Mouse (Mus musculus) leukemia stem cell, adult 10-12 weeks (primary cell): ENCODE measurements around the gene Syce2. TPM values are rescaled to one million over a fixed set of nuclear protein-coding genes. Genes with fewer than 3 reads are reported as not detected.

Experiments used
- polyA plus RNA-seq: library from polyadenylated mRNA; stranded (reverse); fragments of >175 nt; gene quantifications from 2 replicates; pipeline ENCODE4 v1.2.3, GENCODE M21; 2012; ENCODE audit warnings: low replicate concordance

Syce2 gene
- 58.0 and 82.4 TPM in 2 replicates for polyA plus RNA-seq

DNA sequence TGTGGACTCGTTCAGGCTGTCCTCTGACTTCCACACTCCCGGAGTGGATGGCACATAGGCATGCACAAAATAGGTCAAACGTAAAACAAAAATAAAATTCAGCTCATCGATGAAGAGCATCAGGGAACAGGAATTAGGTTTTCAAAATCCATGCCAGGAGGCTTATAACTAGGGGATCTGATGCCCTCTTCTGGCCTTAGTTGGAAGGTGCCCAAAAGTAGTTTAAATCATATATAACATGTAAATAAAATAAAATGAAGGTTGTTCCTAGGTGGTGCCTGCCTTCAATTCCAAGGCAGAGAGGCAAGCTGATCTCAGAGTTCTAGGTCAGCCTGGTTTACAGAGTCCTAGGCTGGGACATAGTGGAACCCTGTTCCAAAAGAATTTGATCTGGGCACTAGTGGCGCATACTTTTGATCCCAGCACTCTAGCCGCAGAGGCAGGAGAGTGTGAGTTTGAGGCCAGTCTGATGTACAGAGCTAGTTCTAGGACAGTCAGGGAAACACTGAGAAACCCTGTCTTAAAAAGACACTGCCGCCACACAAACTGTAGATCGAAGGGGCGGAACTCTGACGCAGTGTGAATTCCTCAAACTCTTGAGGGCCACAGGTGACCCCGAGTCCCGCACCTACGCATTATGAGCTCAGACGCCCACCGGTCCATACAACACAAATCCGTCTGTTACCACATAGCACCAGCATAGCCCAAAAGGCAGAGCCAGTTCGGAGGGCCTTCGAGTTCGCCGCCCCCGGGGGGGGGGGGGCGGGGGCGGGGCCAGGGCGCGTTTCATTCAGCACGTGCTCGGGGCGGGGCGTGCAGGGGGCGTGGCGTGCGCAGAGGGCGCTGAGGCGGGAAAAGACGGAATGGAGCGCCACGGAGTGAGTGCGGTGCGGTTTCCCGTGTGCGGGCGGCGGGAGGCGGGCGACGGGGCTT is at the start of gene Syce2:
Gene Syce2 (plus strand): TSS at position 736 of the 933 bp plus-strand sequence.

GRCm38 (mm10) chr8:84822723-84823122 is 49.2 kb upstream of the Syce2 start, which contains the start of gene Dand5:
Gene Dand5, minus strand, starts transcription at chr8:84822823.

DNA sequence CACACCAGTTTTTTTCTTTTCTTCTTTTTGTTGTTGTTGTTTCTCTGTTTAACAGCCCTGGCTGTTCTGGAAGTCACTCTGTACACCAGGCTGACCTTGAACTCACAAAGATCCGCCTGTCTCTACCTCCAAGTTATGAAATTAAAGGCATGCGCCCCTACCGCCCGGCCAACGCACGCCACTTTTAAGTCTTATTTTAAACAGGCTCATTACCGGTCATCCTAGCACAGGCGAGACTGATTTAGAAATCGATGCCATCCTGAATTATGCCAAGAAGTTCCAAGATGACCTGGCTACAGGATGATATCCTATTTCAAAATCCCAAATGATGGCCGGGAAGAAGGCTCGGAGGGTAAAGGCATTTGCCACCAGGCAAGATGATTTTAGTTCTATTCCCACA is 40.4 kb upstream of the Syce2 start, which contains the start of gene Gadd45gip1:
Gene Gadd45gip1 (plus strand): TSS at position 33 of the 400 bp plus-strand sequence.

GRCm38 (mm10) chr8:84840248-84840999 is 31.5 kb upstream of the Syce2 start, which contains the start of gene Rad23a:
Gene Rad23a, minus strand, starts transcription at chr8:84840665.

GRCm38 (mm10) chr8:84846722-84847572 is 25.0 kb upstream of the Syce2 start, which contains the start of gene Calr:
Gene Calr, minus strand, starts transcription at chr8:84846934.

DNA sequence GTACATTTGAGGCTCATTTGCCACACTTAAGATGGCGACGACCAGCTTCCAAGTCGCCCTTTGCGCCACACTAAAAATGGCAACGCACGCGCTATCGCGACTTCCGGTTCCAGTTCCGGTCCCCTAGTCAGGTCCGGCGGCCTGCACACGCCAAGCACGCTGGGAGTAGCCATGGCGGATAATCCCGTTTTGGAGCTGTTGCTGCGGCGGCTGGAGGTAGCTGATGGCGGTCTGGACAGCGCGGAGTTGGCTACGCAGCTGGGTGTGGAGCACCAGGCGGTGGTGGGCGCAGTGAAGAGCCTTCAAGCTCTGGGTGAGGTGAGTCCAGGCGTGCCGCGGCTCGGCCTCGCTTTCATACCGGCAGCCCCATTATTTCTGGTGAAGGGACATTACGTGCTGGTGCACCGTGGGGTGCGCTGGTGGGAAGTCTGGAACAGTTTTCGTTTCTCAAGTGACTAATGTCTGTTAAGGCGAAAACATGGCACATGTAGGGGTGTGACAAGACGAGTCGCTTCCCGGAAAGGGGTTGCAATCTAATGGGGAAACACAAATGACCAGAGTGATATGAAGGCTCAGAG is 15.0 kb upstream of the Syce2 start, which contains the start of gene Farsa:
Gene Farsa (plus strand): TSS at position 126 of the 578 bp plus-strand sequence.

GRCm38 (mm10) chr8:84893709-84894134 is 21.8 kb downstream of the Syce2 start, which contains the start of gene Gcdh:
Gene Gcdh, minus strand, starts transcription at chr8:84893921.

GRCm38 (mm10) chr8:84901752-84902151 is 29.8 kb downstream of the Syce2 start, which contains the start of gene Klf1:
Gene Klf1, plus strand, starts transcription at chr8:84901928.

DNA sequence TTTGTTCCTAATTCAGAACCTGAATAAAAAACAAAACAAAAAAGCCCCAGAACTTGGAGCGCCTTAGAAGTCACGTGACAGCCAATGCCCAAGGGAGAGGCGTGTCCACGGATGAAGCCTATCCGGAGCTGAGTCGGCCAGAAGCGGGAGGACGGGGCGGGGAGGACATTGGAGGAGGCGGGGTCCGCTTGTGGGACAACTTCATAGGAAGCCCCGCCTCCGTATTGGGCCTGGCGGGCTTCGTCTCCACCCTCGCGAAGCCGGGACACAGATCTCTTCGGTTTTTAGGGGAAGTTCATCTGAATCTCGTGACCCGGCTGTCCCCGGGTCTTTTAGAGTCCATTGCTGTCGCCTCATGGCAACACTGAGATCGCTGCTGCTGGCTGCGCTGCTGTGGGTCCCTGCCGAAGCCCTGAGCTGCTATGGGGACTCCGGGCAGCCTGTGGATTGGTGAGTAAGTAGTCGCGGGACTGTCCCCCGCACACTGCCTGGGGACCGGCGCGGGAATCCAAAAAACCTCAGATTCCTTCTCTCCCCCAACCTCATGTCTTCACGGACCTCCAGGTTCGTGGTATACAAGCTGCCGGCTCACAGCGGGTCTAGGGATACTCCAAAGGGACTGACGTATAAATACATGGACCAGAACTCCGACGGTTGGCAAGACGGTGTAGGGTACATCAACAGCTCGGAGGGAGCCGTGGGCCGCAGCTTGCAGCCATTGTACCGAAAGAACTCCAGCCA is 36.7 kb downstream of the Syce2 start, which contains the start of gene Dnase2a:
Gene Dnase2a (plus strand): TSS at position 140 of the 741 bp plus-strand sequence.

DNA sequence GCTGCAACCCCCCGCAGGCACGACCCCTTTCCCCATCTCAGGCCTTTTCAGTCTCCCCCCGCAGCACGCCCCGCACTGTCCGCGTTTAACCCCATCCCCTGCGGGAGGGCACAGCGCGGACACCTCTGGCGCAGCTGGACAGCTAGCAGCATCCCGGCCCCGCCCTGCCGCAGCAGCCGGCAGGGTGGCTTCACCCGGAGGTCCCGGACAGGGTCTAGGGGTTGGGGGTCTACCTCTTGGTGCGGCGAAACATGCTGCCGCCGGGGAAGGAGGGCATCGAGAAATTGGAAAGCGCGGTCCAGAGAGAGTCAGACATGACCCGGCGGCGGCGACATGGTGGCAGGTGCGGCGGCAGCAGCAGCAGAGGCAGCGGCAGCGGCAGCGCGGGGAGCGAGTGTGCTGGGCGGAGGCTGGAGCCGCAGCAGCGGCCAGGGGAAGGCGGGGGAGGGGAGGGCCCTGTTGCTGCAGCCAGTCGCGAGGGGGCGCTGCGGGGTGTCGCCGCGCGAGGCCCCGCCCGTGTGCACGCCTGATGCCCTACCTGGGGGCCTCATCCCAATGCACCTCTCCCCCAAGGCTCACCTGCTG is 65.1 kb downstream of the Syce2 start, which contains the start of gene Mast1:
Gene Mast1 (minus strand): TSS at position 398 of the 585 bp plus-strand sequence.

Other genes with a start within 250 kb of the Syce2 start
- 84.4 and 161 TPM in 2 replicates for gene Ier2, start 209.3 kb upstream of the Syce2 start, polyA plus RNA-seq
- 263 and 316 TPM in 2 replicates for gene Trmt1, start 185.8 kb upstream of the Syce2 start, polyA plus RNA-seq
- gene Nacc1, start 184.2 kb upstream of the Syce2 start, polyA plus RNA-seq, result 145 and 272 TPM in 2 replicates
- gene Lyl1, start 170.7 kb upstream of the Syce2 start, polyA plus RNA-seq, result 190 and 269 TPM in 2 replicates
- 27.2 and 30.1 TPM in 2 replicates for gene G430095P16Rik, start 149.1 kb upstream of the Syce2 start, polyA plus RNA-seq
- 88.8 and 111 TPM in 2 replicates for gene Nfix, start 71.8 kb upstream of the Syce2 start, polyA plus RNA-seq
- gene Dand5, start 49.3 kb upstream of the Syce2 start, polyA plus RNA-seq, result 1.6 and 2.0 TPM in 2 replicates
- 50.6 and 92.7 TPM in 2 replicates for gene Gadd45gip1, start 40.6 kb upstream of the Syce2 start, polyA plus RNA-seq
- 1,135 and 1,429 TPM in 2 replicates for gene Rad23a, start 31.4 kb upstream of the Syce2 start, polyA plus RNA-seq
- 243 and 806 TPM in 2 replicates for gene Calr, start 25.2 kb upstream of the Syce2 start, polyA plus RNA-seq
- 41.5 and 103 TPM in 2 replicates for gene Farsa, start 15.1 kb upstream of the Syce2 start, polyA plus RNA-seq
- gene Gcdh, start 21.8 kb downstream of the Syce2 start, polyA plus RNA-seq, result 47.9 and 84.2 TPM in 2 replicates
- gene Klf1, start 29.8 kb downstream of the Syce2 start, polyA plus RNA-seq, result 1,095 and 1,669 TPM in 2 replicates
- gene Dnase2a, start 36.4 kb downstream of the Syce2 start, polyA plus RNA-seq, result 14.5 and 50.4 TPM in 2 replicates
- gene Mast1, start 65.2 kb downstream of the Syce2 start, polyA plus RNA-seq, result 0.66 and 1.1 TPM in 2 replicates
- gene Rtbdn, start 74.9 kb downstream of the Syce2 start, polyA plus RNA-seq, result not detected in 2 replicates
- not detected in 2 replicates for gene Gm49661, start 97.3 kb downstream of the Syce2 start, polyA plus RNA-seq
- gene Prdx2, start 97.5 kb downstream of the Syce2 start, polyA plus RNA-seq, result 98.3 and 368 TPM in 2 replicates
- gene Rnaseh2a, start 97.7 kb downstream of the Syce2 start, polyA plus RNA-seq, result 523 and 1,249 TPM in 2 replicates
- gene Junb, start 106.6 kb downstream of the Syce2 start, polyA plus RNA-seq, result 244 and 401 TPM in 2 replicates
- 8.4 and 10.8 TPM in 2 replicates for gene Hook2, start 118.5 kb downstream of the Syce2 start, polyA plus RNA-seq
- gene Best2, start 142.4 kb downstream of the Syce2 start, polyA plus RNA-seq, result 0.15 TPM in 1 of 2 replicates, not detected in the other
- 115 and 306 TPM in 2 replicates for gene Asna1, start 153.2 kb downstream of the Syce2 start, polyA plus RNA-seq
- gene Trir, start 154.7 kb downstream of the Syce2 start, polyA plus RNA-seq, result 189 and 354 TPM in 2 replicates
- gene Tnpo2, start 164.8 kb downstream of the Syce2 start, polyA plus RNA-seq, result 9.4 and 25.7 TPM in 2 replicates
- 8.5 and 14.5 TPM in 2 replicates for gene Fbxw9, start 187.9 kb downstream of the Syce2 start, polyA plus RNA-seq
- gene Gm5741, start 195.9 kb downstream of the Syce2 start, polyA plus RNA-seq, result not detected in 2 replicates
- 54.9 and 75.7 TPM in 2 replicates for gene Dhps, start 199.6 kb downstream of the Syce2 start, polyA plus RNA-seq
- gene Wdr83os, start 208.6 kb downstream of the Syce2 start, polyA plus RNA-seq, result 2.5 and 39.0 TPM in 2 replicates
- gene Wdr83, start 209.2 kb downstream of the Syce2 start, polyA plus RNA-seq, result 6.1 and 19.9 TPM in 2 replicates
- 2.8 and 9.6 TPM in 2 replicates for gene Man2b1, start 211.2 kb downstream of the Syce2 start, polyA plus RNA-seq